Mouse (Mus musculus) testis, adult 2 months (tissue): ENCODE results near the gene Palm.

Source experiments
- CTCF ChIP-seq: fragments of 200-500 bp; IDR thresholded peaks from 2 replicates; pipeline ENCODE4 v1.5.1; 2012; ENCODE audit warnings: low read depth, mild to moderate bottlenecking, inconsistent platforms, low read length, moderate library complexity; ENCODE audit not compliant: control insufficient read depth, insufficient read depth, insufficient replicate concordance
- POLR2A ChIP-seq: fragments of 200-500 bp; IDR thresholded peaks from 2 replicates; pipeline ENCODE4 v1.6.1; 2012; ENCODE audit warnings: low read depth, mild to moderate bottlenecking, inconsistent platforms, low read length, moderate library complexity; ENCODE audit not compliant: control insufficient read depth

DNA sequence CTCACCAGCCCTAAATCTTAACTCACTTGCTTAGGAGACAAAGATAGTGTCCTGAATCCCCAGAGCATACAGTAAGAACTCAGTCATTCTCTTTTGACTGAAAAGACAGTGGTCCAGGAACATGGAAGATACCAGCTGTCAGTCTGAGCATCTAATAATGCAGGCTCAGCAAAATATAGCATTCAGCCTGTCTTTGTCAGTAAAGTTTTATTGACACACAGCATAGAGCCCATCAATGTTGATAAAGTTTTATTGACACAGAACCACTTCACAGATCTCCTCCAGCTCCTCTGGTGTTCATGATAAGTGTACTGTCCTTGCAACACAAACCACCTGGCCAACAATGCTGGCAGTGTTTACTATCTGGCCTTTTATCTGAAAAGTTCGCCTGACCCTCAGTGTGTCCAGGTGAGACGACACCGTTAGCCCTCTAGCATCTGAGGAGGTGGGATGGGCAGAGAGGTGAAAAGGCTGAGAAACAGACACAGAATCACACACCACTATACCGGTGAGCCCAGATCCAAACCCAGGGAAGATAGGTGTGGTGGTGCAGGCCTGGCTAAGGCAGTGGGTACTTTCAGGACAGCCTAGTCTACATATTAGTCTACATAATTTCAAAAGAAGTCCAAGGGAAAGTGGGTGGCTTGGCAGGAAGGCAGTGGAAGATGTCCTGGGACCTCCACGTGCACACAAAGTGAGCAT lies 882 bp upstream of the Palm start:
- no peak for TF ChIP-seq CTCF
- TF ChIP-seq POLR2A: no peak
